Mouse (Mus musculus) MEL (cell line): ENCODE results near the gene Rnf182.

ENCODE experiments used
- CTCF ChIP-seq, 3 experiments: IDR thresholded peaks in 2 of 3; conservative IDR thresholded peaks in 1 of 3; 2 replicates each; pipeline ENCODE4 v1.5.1; 2011 to 2012; ENCODE audit warnings: low read length in 3 of 3, low read depth in 2 of 3, mild to moderate bottlenecking in 2 of 3, improper control_type of control experiment in 1 of 3, inconsistent platforms in 1 of 3, mixed read lengths in 1 of 3, moderate library complexity in 1 of 3; ENCODE audit not compliant: control insufficient read depth in 1 of 3, insufficient read depth in 1 of 3, poor library complexity in 1 of 3, severe bottlenecking in 1 of 3
- E2F4 ChIP-seq: IDR thresholded peaks from 2 replicates; pipeline ENCODE4 v1.6.1; 2011; ENCODE audit warnings: low read depth, low read length, improper control_type of control experiment, borderline replicate concordance
- GATA1 ChIP-seq: IDR thresholded peaks from 2 replicates; pipeline ENCODE4 v1.6.1; 2011; ENCODE audit warnings: low read depth, low read length, improper control_type of control experiment
- HCFC1 ChIP-seq: IDR thresholded peaks from 2 replicates; pipeline ENCODE4 v1.6.1; 2012; ENCODE audit warnings: low read depth, mild to moderate bottlenecking, inconsistent platforms, low read length, improper control_type of control experiment, moderate library complexity
- MAFK ChIP-seq: IDR thresholded peaks from 2 replicates; pipeline ENCODE4 v1.6.1; 2011; ENCODE audit warnings: low read depth, mild to moderate bottlenecking, low read length, improper control_type of control experiment, borderline replicate concordance
- MAX ChIP-seq: IDR thresholded peaks from 2 replicates; pipeline ENCODE4 v1.6.1; 2011; ENCODE audit warnings: low read length, improper control_type of control experiment
- POLR2A ChIP-seq, 2 experiments: IDR thresholded peaks; 2 replicates each; pipeline ENCODE4 v1.6.1; 2011 to 2012; ENCODE audit warnings: low read length in 2 of 2, mild to moderate bottlenecking in 2 of 2, control low read depth in 1 of 2, improper control_type of control experiment in 1 of 2, low read depth in 1 of 2, moderate library complexity in 1 of 2; ENCODE audit not compliant: control insufficient read depth in 1 of 2, insufficient read depth in 1 of 2, poor library complexity in 1 of 2
- TAL1 ChIP-seq: IDR thresholded peaks from 2 replicates; pipeline ENCODE4 v1.6.1; 2012; ENCODE audit warnings: mild to moderate bottlenecking, inconsistent platforms, low read length, moderate library complexity, mixed read lengths
- USF1 ChIP-seq: IDR thresholded peaks from 2 replicates; pipeline ENCODE4 v1.6.1; 2014; ENCODE audit warnings: low read depth, mild to moderate bottlenecking, inconsistent platforms, low read length, improper control_type of control experiment, moderate library complexity

DNA sequence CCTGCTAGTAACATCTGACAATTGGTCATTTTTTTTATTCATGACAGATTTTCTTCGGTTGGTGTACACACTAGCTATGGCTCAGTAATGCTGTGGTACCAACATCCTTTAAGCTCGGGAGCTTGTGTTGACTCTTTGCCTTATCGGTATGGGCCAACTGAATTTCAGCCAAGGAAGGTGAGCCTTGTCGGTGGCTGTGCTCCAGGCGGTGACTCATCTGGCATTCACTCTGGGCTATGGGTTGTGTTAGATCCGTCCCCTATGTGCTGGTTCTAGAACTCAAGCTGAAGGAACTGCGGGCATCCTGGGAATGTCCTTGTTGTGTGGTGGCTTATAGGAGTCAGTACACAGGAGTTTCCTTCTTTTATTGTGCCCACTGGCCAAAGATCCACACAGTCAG, 14.3 kb downstream of the Rnf182 start:
- TF ChIP-seq CTCF (IDR thresholded peaks at IDR 0.05 in 2 of 3, conservative IDR thresholded peaks at IDR 0.05 in 1 of 3; ENCODE audit: control insufficient read depth in 1 of 3, insufficient read depth in 1 of 3, low read depth in 2 of 3, low read length in 3 of 3, poor library complexity in 1 of 3, severe bottlenecking in 1 of 3), result no peak
- TF ChIP-seq MAX, result no peak
- TF ChIP-seq TAL1, result no peak
- TF ChIP-seq MAFK, result no peak
- no peak for TF ChIP-seq USF1
- TF ChIP-seq E2F4, result no peak
- TF ChIP-seq HCFC1, result no peak
- TF ChIP-seq GATA1, result no peak
- no peak for TF ChIP-seq POLR2A (IDR thresholded peaks at IDR 0.05; ENCODE audit: control insufficient read depth in 1 of 2, insufficient read depth in 1 of 2, low read depth in 1 of 2, low read length in 2 of 2, poor library complexity in 1 of 2)
